Mouse (Mus musculus) testis, adult 2 months (tissue): ENCODE results near the gene Hmgn3. TPM values are rescaled to one million over a fixed set of nuclear protein-coding genes. Genes with fewer than 3 reads are reported as not detected.

ENCODE experiments used
- H3K27ac ChIP-seq: fragments of 200-500 bp; 2 replicates; pipeline ENCODE4 v1.5.1; 2012; ENCODE audit warnings: low read depth, low read length; ENCODE audit not compliant: control insufficient read depth, insufficient read depth
- H3K27me3 ChIP-seq: fragments of 200-500 bp; 2 replicates; pipeline ENCODE4 v1.6.1; 2012; ENCODE audit warnings: mild to moderate bottlenecking, low read length, moderate library complexity; ENCODE audit not compliant: control insufficient read depth, insufficient read depth
- H3K36me3 ChIP-seq: fragments of 200-500 bp; 2 replicates; pipeline ENCODE4 v1.6.1; 2012; ENCODE audit warnings: mild to moderate bottlenecking, low read length; ENCODE audit not compliant: control insufficient read depth, insufficient read depth
- H3K4me1 ChIP-seq: fragments of 200-500 bp; 2 replicates; pipeline ENCODE4 v1.6.1; 2012; ENCODE audit warnings: low read length; ENCODE audit not compliant: control insufficient read depth, insufficient read depth
- H3K4me3 ChIP-seq: fragments of 200-500 bp; 2 replicates; pipeline ENCODE4 v1.5.1; 2012; ENCODE audit warnings: low read depth, mild to moderate bottlenecking, low read length, moderate library complexity, mixed read lengths; ENCODE audit not compliant: control insufficient read depth
- CTCF ChIP-seq: fragments of 200-500 bp; IDR thresholded peaks from 2 replicates; pipeline ENCODE4 v1.5.1; 2012; ENCODE audit warnings: low read depth, mild to moderate bottlenecking, inconsistent platforms, low read length, moderate library complexity; ENCODE audit not compliant: control insufficient read depth, insufficient read depth, insufficient replicate concordance
- POLR2A ChIP-seq: fragments of 200-500 bp; IDR thresholded peaks from 2 replicates; pipeline ENCODE4 v1.6.1; 2012; ENCODE audit warnings: low read depth, mild to moderate bottlenecking, inconsistent platforms, low read length, moderate library complexity; ENCODE audit not compliant: control insufficient read depth
- polyA plus RNA-seq: library from polyadenylated mRNA; depleted of rRNA; stranded (reverse); fragments of >200 nt; gene quantifications from 2 replicates; pipeline ENCODE4 v1.2.3, GENCODE M21; 2012

The Hmgn3 gene
- polyA plus RNA-seq, 1 experiment: 8.0 TPM

DNA sequence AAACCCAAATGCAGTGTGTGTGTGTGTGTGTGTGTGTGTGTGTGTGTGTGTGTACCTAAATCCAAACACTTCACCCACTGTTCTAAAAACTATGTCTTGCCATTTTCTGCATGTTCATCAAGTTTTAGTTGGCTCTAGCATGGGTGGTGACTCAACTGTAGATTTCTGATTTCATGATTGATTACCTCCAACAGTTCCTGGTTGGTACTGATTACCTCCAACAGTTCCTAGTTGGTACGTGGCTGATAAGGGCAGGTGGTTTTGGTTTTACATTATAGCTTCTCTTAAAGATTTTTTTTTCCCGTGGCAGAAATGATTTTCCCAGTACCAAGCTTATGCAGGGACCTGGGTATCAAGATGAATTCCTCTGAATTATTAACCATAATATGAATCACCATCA is 27.3 kb downstream of the Hmgn3 start:
- Histone ChIP-seq H3K27ac (no peak overlapping the region), H3K36me3 (no peaks in the 10 kb centered on the region), H3K27me3 (no peaks in the 10 kb centered on the region), H3K4me3 (no peak overlapping the region), H3K4me1 (no peaks in the 10 kb centered on the region)
- TF ChIP-seq POLR2A (no peak), CTCF (no peak)

DNA sequence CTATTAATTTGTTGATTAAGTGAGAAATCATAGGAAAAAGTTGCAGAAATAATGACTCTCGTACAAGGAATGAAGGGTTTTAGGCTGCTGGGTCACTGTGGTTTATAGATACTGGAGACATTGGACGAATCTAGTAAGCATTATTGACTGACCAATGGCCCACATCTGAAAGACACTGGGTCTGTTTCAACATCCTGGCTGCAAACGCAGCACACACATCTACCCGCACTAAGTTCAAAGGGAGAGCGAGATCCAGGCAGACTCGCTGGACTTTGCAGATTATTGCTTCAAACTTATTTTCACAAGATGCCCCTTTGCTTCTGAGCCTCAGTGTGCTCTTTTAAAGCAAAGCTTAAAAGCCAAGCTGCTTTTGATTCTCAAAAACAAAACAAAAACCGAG is 29.0 kb downstream of the Hmgn3 start:
- Histone ChIP-seq H3K27me3 (no peaks in the 10 kb centered on the region), H3K4me3 (no peak overlapping the region), H3K4me1 (no peaks in the 10 kb centered on the region), H3K27ac (no peak overlapping the region), H3K36me3 (no peaks in the 10 kb centered on the region)
- no peak for TF ChIP-seq CTCF
- TF ChIP-seq POLR2A: no peak

DNA sequence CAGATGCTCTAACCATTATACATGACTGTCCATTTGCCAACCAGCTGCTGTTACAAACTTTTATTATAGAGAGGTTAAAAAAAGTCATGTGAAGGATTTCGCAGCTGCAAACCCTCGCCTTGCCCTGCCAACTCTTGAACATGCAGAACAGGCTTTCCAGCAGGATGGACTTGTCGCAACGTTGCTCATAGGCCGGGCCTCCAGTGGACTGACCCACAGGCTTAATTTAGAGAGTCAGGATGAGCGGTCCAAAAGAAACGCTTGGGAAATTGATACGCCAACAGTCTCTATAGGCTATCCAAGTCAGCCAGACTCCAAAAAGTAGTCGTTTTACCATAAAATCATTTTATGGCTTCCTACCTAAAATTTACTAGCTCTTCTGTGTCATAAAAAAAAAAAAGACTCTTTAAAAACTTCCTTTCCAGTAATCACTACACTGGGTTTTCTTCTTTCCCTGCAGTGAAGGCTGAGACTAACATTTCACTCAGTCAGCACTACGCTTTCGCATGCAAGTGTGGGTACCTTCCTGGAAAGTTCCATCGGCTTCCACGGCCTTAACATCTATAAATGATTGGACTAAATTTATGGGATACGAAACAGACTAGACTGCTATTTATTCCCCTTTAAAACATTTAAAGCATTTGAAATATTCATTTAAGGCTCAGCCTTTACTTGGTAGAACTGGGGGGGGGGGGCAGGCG is 29.6 kb downstream of the Hmgn3 start:
- no peak for TF ChIP-seq CTCF
- H3K27me3 ChIP-seq: no peaks in the 10 kb centered on the region
- no peaks in the 10 kb centered on the region for H3K4me1 ChIP-seq
- no peak overlapping the region for H3K27ac ChIP-seq
- no peaks in the 10 kb centered on the region for H3K36me3 ChIP-seq
- H3K4me3 ChIP-seq: no peak overlapping the region

DNA sequence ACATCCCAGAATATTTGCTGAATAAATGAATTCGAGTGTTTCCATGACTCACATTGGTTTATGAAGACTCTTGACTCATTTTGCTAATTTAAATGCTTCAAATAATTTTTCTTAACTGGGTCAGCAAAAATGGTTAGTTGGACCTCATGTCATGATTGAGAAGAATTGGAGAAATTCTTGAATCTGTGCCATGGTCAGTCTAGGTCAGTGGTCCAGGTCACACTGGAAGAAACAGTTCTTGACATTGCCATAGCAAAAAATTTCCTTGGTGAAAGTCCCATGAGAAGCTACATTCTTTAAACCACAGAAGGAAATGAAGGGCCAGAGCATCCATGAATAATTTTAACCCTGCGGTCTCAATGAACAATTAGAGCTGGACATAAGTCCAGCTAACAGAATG is 30.8 kb downstream of the Hmgn3 start:
- TF ChIP-seq POLR2A (no peak), CTCF (no peak)
- Histone ChIP-seq H3K36me3 (no peaks in the 10 kb centered on the region), H3K27me3 (no peaks in the 10 kb centered on the region), H3K4me1 (no peaks in the 10 kb centered on the region), H3K4me3 (no peak overlapping the region), H3K27ac (no peak overlapping the region)

DNA sequence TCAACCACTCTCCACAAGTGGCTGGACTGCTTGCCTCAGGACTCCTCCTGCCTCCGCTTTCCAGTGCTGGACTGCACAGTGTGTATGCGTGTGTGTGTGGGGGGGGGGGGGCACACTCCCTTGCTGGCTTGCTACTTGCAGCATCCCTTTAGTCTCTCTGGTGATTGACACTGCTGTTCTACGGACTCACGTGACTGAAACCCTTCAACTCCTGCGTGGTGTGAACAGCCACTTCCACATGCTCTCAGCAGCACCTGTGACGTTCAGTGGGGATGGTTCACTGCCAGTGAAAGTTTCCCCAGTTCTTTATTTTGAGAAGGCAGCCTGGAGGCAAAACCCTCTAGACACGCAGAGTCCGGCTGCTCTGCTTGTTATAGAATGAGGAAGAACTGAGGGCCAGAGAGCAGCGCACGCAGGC is 32.7 kb downstream of the Hmgn3 start:
- H3K4me3 ChIP-seq: no peak overlapping the region
- H3K27ac ChIP-seq: no peak overlapping the region
- no peaks in the 10 kb centered on the region for H3K27me3 ChIP-seq
- H3K36me3 ChIP-seq: no peaks in the 10 kb centered on the region
- TF ChIP-seq CTCF (no peak), POLR2A (no peak)
- H3K4me1 ChIP-seq: no peaks in the 10 kb centered on the region

DNA sequence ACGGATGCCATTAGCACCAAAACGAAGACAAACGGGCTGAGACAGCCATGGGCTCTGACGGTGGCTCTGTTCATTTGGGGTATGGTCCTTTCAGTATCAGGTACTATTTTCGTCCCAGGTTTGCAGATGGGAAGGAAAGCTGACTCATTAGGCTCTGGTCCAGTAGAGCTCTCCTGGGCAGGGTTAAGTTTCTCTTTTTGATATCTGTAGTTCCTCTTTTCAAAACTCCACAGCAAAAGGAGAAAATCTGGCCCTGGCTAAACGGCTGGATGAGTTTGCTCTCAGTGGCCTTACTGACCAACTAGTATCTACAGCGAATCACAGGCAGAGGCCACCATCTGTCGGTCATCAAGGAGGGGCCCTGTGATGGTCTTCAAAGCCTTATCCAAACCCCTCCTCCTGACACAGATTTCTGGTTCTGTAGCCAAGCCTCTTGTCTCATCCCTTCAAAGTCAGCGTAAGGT is 34.1 kb downstream of the Hmgn3 start:
- H3K36me3 ChIP-seq: no peaks in the 10 kb centered on the region
- H3K4me3 ChIP-seq: no peak overlapping the region
- no peak for TF ChIP-seq POLR2A
- no peak for TF ChIP-seq CTCF
- no peaks in the 10 kb centered on the region for H3K4me1 ChIP-seq
- no peaks in the 10 kb centered on the region for H3K27me3 ChIP-seq
- no peak overlapping the region for H3K27ac ChIP-seq

DNA sequence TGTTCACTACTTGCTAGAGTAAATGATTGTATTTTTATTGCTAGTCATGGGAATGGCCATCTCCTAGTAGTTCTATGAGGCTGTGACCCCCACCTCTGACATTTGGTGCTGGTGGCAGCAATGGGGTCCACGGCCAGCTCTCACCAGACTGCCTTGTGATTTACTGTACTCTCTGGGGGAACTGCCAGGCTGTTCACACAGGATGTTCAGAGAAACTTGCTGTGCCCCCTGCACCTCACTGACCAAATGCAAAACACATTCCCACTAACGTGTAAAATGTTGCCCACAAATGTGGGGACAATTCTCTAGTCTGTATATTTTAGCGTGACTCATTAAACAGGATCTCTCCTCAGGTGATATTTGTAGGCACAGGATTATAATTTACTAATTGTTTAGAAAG is 34.7 kb downstream of the Hmgn3 start:
- Histone ChIP-seq H3K36me3 (no peaks in the 10 kb centered on the region), H3K27me3 (no peaks in the 10 kb centered on the region), H3K27ac (no peak overlapping the region), H3K4me1 (no peaks in the 10 kb centered on the region), H3K4me3 (no peak overlapping the region)
- TF ChIP-seq CTCF: no peak
- no peak for TF ChIP-seq POLR2A
